Mouse (Mus musculus): Measurements from ENCODE around the gene Gm9611. TPM values are rescaled to one million over a fixed set of nuclear protein-coding genes. Genes with fewer than 3 reads are reported as not detected.
"Not testable (repeated sequence)": the region's sequence is repeated elsewhere in the genome, so short reads cannot be mapped to it uniquely, and the experiment has no call there.

The Gm9611 gene
- not detected for total RNA-seq (2021)

DNA sequence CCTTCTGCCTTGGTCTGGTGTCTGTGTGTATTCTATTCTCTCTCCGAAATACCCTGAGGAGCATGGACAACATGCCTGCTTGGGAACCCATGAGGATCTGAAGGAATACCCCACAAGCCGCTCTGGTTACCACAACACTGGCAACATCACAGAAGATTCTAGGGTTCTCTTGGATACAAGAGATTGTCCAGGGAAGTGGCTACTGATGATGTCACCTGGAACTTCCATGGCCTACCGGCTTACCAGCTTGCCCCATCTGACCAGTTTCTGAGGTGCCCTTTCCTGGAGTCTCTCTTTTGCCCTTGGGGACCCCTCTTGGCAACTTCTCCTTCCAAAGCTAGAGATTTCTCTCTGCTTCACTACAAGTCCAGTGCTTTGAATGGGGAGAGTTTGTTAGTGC, at the start of gene Gm9611:
Gm9611 (minus strand) TSS at position 101 of the 400 bp plus-strand sequence.
- intact Hi-C loops (cut with DNase I); DNase-seq: not testable (repeated sequence)

DNA sequence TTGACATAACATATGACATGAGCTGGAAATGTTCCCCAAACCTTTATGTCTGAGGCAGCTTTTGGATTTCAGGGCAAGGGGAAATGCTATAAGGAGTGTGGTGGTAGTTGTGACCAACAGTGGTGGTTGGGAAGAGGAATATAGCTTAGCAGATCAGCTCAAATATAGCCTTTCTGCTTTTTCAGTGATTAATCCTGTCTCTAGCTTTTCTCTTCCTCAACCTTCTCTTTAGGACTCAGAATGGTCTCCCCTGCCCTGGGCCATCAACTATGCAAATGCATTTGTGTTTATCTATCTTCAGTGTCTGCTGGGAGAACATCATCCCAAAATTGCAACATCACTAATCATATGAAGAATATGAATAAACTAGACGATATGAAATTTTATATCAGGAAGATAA, 12.8 kb upstream of the Gm9611 start, which contains the start of gene Gm7995:
Gm7995 (plus strand) TSS at position 301 of the 400 bp plus-strand sequence.
- DNase-seq; intact Hi-C loops (cut with DNase I): not testable (repeated sequence)

DNA sequence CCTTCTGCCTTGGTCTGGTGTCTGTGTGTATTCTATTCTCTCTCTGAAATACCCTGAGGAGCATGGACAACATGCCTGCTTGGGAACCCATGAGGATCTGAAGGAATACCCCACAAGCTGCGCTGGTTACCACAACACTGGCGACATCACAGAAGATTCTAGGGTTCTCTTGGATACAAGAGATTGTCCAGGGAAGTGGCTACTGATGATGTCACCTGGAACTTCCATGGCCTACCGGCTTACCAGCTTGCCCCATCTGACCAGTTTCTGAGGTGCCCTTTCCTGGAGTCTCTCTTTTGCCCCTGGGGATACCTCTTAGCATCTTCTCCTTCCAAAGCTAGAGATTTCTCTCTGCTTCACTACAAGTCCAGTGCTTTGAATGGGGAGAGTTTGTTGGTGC, 37.2 kb downstream of the Gm9611 start, which contains the start of gene Gm17026:
Gm17026 (minus strand) TSS at position 101 of the 400 bp plus-strand sequence.
- DNase-seq; intact Hi-C loops (cut with DNase I): not testable (repeated sequence)

Small RNAs within 50 kb of the gene (microRNA-seq; reads per million reads assigned to microRNA genes)
- gene Gm25208 (not detected), gene Gm25892 (not detected)

Other genes with a start within 250 kb of the Gm9611 start
- gene Gm7951, start 180.0 kb downstream of the Gm9611 start, total RNA-seq (2021) = not detected
- gene Gm17027, start 134.7 kb downstream of the Gm9611 start, total RNA-seq (2021) = not detected
- gene Gm3573, start 106.6 kb downstream of the Gm9611 start, total RNA-seq (2021) = 1 to 10 TPM; 1.6 to 2.2 TPM
- gene Gm17026, start 37.3 kb downstream of the Gm9611 start, total RNA-seq (2021) = not detected
- not detected for gene Gm7995, start 12.9 kb upstream of the Gm9611 start, total RNA-seq (2021)
- gene Gm8005, start 142.3 kb upstream of the Gm9611 start, total RNA-seq (2021) = not detected
- not detected for gene Gm8011, start 166.5 kb upstream of the Gm9611 start, total RNA-seq (2021)
- gene Gm8020, start 205.0 kb upstream of the Gm9611 start, total RNA-seq (2021) = not detected
- not detected for gene Gm8024, start 226.9 kb upstream of the Gm9611 start, total RNA-seq (2021)

Data from left cerebral cortex, postnatal 4 days (tissue).